Comparison of ENCODE assay signal across 8 mouse cellular contexts in the genomic region with DNA sequence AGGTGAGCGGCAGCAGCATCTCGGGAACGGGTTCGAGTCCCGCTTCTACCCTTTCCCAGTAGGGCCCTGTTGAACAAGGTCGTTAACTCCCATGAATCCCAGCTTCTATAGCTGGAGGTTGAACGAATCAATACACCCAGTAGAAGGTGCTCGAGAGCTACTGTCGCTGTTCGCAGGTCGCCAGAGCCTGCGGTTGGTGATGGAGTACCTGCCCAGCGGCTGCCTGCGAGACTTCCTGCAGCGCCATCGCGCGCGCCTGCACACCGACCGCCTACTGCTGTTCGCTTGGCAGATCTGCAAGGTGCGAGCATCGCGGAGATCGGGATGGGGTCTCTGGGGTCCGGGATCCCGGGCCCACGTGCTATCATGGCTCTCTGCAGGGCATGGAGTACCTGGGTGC. TPM values are rescaled to one million over a fixed set of nuclear protein-coding genes. Genes with fewer than 3 reads are reported as not detected.
DNase-seq lines count a peak whose midpoint lies in the region; ATAC-seq and TF ChIP-seq lines count a peak whose summit lies in the region.
"Had no signal": no experiment of that assay in that cellular context is flagged by ENCODE, and none has a peak within 500 bp of the region (broad histone marks: within the 10 kb centered on the region; RNA-seq: fewer than 3 reads in every experiment).

No protein-coding gene starts in this region.

- H3K4me2 ChIP-seq in liver, embryonic 11.5 days: peak overlapping the region; percentile 47
- H3K4me2 ChIP-seq in intestine, embryonic 15.5 days (replicated peaks): peak overlapping the region; percentile 58

- TF ChIP-seq CTCF in embryonic fibroblast, embryonic 13.5 days (IDR thresholded peaks at IDR 0.05; ENCODE audit: borderline replicate concordance, insufficient read depth, low read length): peak; percentile 11; the same call in 1 of the 2 replicates
- TF ChIP-seq CTCF in small intestine, adult 2 months (IDR thresholded peaks at IDR 0.05; ENCODE audit: extremely low read depth, insufficient read length, insufficient replicate concordance, low read depth, low read length): peak; percentile 28; the same call in 1 of the 2 replicates

- no peak for DNase-seq in liver, embryonic 11.5 days (ENCODE audit: low spot score)
- no peak for DNase-seq in liver
- no peak for DNase-seq in urinary bladder, postnatal 36 days (ENCODE audit: low spot score in 2 of 2)
- no peak for DNase-seq in ovary, postnatal 14 days (ENCODE audit: low spot score)
- DNase-seq: gastrocnemius, postnatal 14 days had no signal

- H3K9ac ChIP-seq in liver, embryonic 11.5 days (ENCODE audit: low read depth, low read length): no peak overlapping the region
- H3K9ac ChIP-seq in intestine, embryonic 15.5 days: no peak overlapping the region

- peaks cover 99% of the 10 kb centered on the region for H3K27me3 ChIP-seq in liver, embryonic 11.5 days (replicated peaks; ENCODE audit: control insufficient read depth, insufficient read depth, low read length)
- peaks cover 99% of the 10 kb centered on the region for H3K27me3 ChIP-seq in intestine, embryonic 15.5 days (replicated peaks)
- H3K27me3 ChIP-seq in small intestine, adult 2 months (ENCODE audit: control insufficient read depth, insufficient read depth, low read length): peaks cover 5% of the 10 kb centered on the region

- no peak for TF ChIP-seq POLR2A in embryonic fibroblast, embryonic 13.5 days (IDR thresholded peaks at IDR 0.05; ENCODE audit: low read depth, low read length)
- no peak for TF ChIP-seq POLR2A in small intestine, adult 2 months (IDR thresholded peaks at IDR 0.05; ENCODE audit: low read depth, low read length)

- H3K36me3 ChIP-seq in liver, embryonic 11.5 days (ENCODE audit: control insufficient read depth, insufficient read depth, low read length): no peaks in the 10 kb centered on the region
- H3K36me3 ChIP-seq in intestine, embryonic 15.5 days: no peaks in the 10 kb centered on the region
- peaks cover 6% of the 10 kb centered on the region for H3K36me3 ChIP-seq in small intestine, adult 2 months (ENCODE audit: control insufficient read depth, insufficient read depth, low read length)

- H3K4me1 ChIP-seq in liver, embryonic 11.5 days (replicated peaks; ENCODE audit: control insufficient read depth, insufficient read depth, low read length): peaks cover 7% of the 10 kb centered on the region
- peaks cover 2% of the 10 kb centered on the region; the same call in 1 of the 2 replicates for H3K4me1 ChIP-seq in embryonic fibroblast, embryonic 13.5 days (ENCODE audit: control insufficient read depth, insufficient read depth, low read length)
- peaks cover 27% of the 10 kb centered on the region for H3K4me1 ChIP-seq in intestine, embryonic 15.5 days (replicated peaks)
- peaks cover 15% of the 10 kb centered on the region for H3K4me1 ChIP-seq in small intestine, adult 2 months (ENCODE audit: control insufficient read depth, insufficient read depth, insufficient read length, low read length)

- H3K9me3 ChIP-seq in liver, embryonic 11.5 days (ENCODE audit: control insufficient read depth, low read length): no peaks in the 10 kb centered on the region
- no peaks in the 10 kb centered on the region for H3K9me3 ChIP-seq in intestine, embryonic 15.5 days

- no peak for ATAC-seq in liver, embryonic 11.5 days (replicated peaks; ENCODE audit: low FRiP score)
- ATAC-seq in intestine, embryonic 15.5 days: peak; percentile 11

- no peak overlapping the region for H3K27ac ChIP-seq in liver, embryonic 11.5 days (ENCODE audit: low read depth, low read length)
- H3K27ac ChIP-seq in embryonic fibroblast, embryonic 13.5 days (ENCODE audit: insufficient read depth, low read length): no peak overlapping the region
- H3K27ac ChIP-seq in intestine, embryonic 15.5 days: no peak overlapping the region
- H3K27ac ChIP-seq in small intestine, adult 2 months (ENCODE audit: insufficient read depth, low read depth, low read length): no peak overlapping the region

- peak overlapping the region; percentile 17; the same call in 1 of the 2 replicates for H3K4me3 ChIP-seq in liver, embryonic 11.5 days (ENCODE audit: low read depth, low read length)
- no peak overlapping the region for H3K4me3 ChIP-seq in embryonic fibroblast, embryonic 13.5 days (ENCODE audit: insufficient read depth, low read length)
- peak overlapping the region; percentile 28 for H3K4me3 ChIP-seq in intestine, embryonic 15.5 days (replicated peaks)
- H3K4me3 ChIP-seq in small intestine, adult 2 months (ENCODE audit: low read depth, low read length): peak overlapping the region; percentile 21; the same call in 1 of the 2 replicates

- WGBS in liver, embryonic 11.5 days: 34% methylated on average over 29 of the region's 29 CpGs
- WGBS in intestine, embryonic 15.5 days: 4% methylated on average over 29 of the region's 29 CpGs
- WGBS in small intestine, adult 2 months: 22% methylated on average over 29 of the region's 29 CpGs

RNA-seq across cellular contexts. Expression of a gene that starts 3.4 kb away (rescaled TPM):
- 1.3 and 2.0 TPM in 2 replicates for polyA plus RNA-seq in liver, embryonic 11.5 days (2014; fragmentation: Nextera tagmentation; extraction: Ambion mirVana)
- 1.4 TPM in 1 of 2 replicates, not detected in the other for polyA plus RNA-seq in embryonic fibroblast, embryonic 13.5 days (2011; ENCODE audit: insufficient read length, low read depth, missing spikeins)
- 1.2 and 1.9 TPM in 2 replicates for polyA plus RNA-seq in intestine, embryonic 15.5 days (2015; fragmentation: Nextera tagmentation; extraction: Ambion mirVana)
- polyA plus RNA-seq in small intestine, adult 2 months (2012; rRNA removed): 9.1 and 30.2 TPM in 2 replicates

RNA-seq across cellular contexts. Expression of a gene that starts 9.5 kb away (rescaled TPM):
- polyA plus RNA-seq in liver, embryonic 11.5 days (2014; fragmentation: Nextera tagmentation; extraction: Ambion mirVana): 10.1 and 11.0 TPM in 2 replicates
- 5.0 and 6.1 TPM in 2 replicates for polyA plus RNA-seq in embryonic fibroblast, embryonic 13.5 days (2011; ENCODE audit: insufficient read length, low read depth, missing spikeins)
- 9.0 and 9.2 TPM in 2 replicates for polyA plus RNA-seq in intestine, embryonic 15.5 days (2015; fragmentation: Nextera tagmentation; extraction: Ambion mirVana)
- 14.3 and 20.3 TPM in 2 replicates for polyA plus RNA-seq in small intestine, adult 2 months (2012; rRNA removed)

RNA-seq across cellular contexts. Expression of a gene that starts 14.0 kb away (rescaled TPM):
- 0.41 and 0.45 TPM in 2 replicates for polyA plus RNA-seq in liver, embryonic 11.5 days (2014; fragmentation: Nextera tagmentation; extraction: Ambion mirVana)
- 1.9 and 2.6 TPM in 2 replicates for polyA plus RNA-seq in embryonic fibroblast, embryonic 13.5 days (2011; ENCODE audit: insufficient read length, low read depth, missing spikeins)
- polyA plus RNA-seq in intestine, embryonic 15.5 days (2015; fragmentation: Nextera tagmentation; extraction: Ambion mirVana): 1.3 and 1.5 TPM in 2 replicates
- polyA plus RNA-seq in small intestine, adult 2 months (2012; rRNA removed): 1.6 TPM in 2 replicates

RNA-seq across cellular contexts. Expression of a gene that starts 16.0 kb away (rescaled TPM):
- 2.1 and 2.9 TPM in 2 replicates for polyA plus RNA-seq in liver, embryonic 11.5 days (2014; fragmentation: Nextera tagmentation; extraction: Ambion mirVana)
- polyA plus RNA-seq in embryonic fibroblast, embryonic 13.5 days (2011; ENCODE audit: insufficient read length, low read depth, missing spikeins): 0.67 and 1.1 TPM in 2 replicates
- 16.0 and 17.0 TPM in 2 replicates for polyA plus RNA-seq in intestine, embryonic 15.5 days (2015; fragmentation: Nextera tagmentation; extraction: Ambion mirVana)
- polyA plus RNA-seq in small intestine, adult 2 months (2012; rRNA removed): 180 and 195 TPM in 2 replicates

RNA-seq across cellular contexts. Expression of a gene that starts 39.9 kb away (rescaled TPM):
- polyA plus RNA-seq in liver, embryonic 11.5 days (2014; fragmentation: Nextera tagmentation; extraction: Ambion mirVana): 20.8 and 21.1 TPM in 2 replicates
- polyA plus RNA-seq in embryonic fibroblast, embryonic 13.5 days (2011; ENCODE audit: insufficient read length, low read depth, missing spikeins): not detected in 2 replicates
- 5.3 and 7.1 TPM in 2 replicates for polyA plus RNA-seq in intestine, embryonic 15.5 days (2015; fragmentation: Nextera tagmentation; extraction: Ambion mirVana)
- 11.9 and 20.1 TPM in 2 replicates for polyA plus RNA-seq in small intestine, adult 2 months (2012; rRNA removed)
